Mouse (Mus musculus) megakaryocyte, embryonic 14.5 days (primary cell): ENCODE results near the gene Magi2.

Source experiments
- FLI1 ChIP-seq: IDR thresholded peaks from 2 replicates; pipeline ENCODE4 v1.6.1; 2012; ENCODE audit warnings: low read length, inconsistent platforms, mixed read lengths
- GATA1 ChIP-seq: IDR thresholded peaks from 3 replicates; pipeline ENCODE4 v1.6.1; 2012; ENCODE audit warnings: mixed read lengths, low read length, inconsistent platforms, borderline replicate concordance

- TF ChIP-seq GATA1 (no peak), FLI1 (no peak)
These were observed 1032.9 kb downstream of the Magi2 start for GRCm38 (mm10) chr5:20259719-20260118.
